Mouse (Mus musculus): ENCODE data around the gene Exoc2. TPM values are rescaled to one million over a fixed set of nuclear protein-coding genes. Genes with fewer than 3 reads are reported as not detected.

Gene Exoc2
- polyA plus RNA-seq, 1 experiment: 12.6 TPM

DNA sequence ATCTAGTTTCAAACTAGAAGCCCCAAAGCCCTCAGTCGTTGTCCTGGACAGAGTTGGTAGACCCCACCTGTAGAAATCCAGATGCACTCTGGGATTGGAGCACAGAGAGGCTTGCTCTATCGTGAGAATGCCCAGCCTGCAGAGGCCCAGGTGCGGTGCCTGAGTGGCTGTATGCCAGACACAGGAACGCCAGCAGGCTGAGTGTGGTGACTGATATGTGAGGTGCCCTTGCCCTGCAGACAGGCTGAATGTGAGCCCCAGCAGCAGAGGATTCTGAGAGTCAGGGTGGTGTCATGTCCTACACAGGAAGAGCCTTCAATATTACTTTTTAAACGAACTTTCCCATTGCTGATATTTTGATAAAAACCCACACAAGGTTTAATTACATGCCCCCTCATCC is 208.0 kb downstream of the Exoc2 start:
- Histone ChIP-seq H3ac (ENCODE audit: control insufficient read depth, insufficient read length) (no peak overlapping the region), H3K36me3 (ENCODE audit: control insufficient read depth, insufficient read depth) (no peaks in the 10 kb centered on the region), H3K4me2 (ENCODE audit: low read depth) (no peak overlapping the region), H3K27me3 (ENCODE audit: control insufficient read depth, insufficient read depth, insufficient read length) (no peaks in the 10 kb centered on the region), H3K4me3 (no peak overlapping the region), H3K79me2 (ENCODE audit: control insufficient read depth, insufficient read depth) (no peaks in the 10 kb centered on the region)
- TF ChIP-seq MYOG (IDR thresholded peaks at IDR 0.05; ENCODE audit: control insufficient read depth in 1 of 3, insufficient read depth in 1 of 3, insufficient read length in 2 of 3, low read depth in 2 of 3) (no peak), USF1 (IDR thresholded peaks at IDR 0.05; ENCODE audit: low read depth) (no peak), MYOD1 (IDR thresholded peaks at IDR 0.05; ENCODE audit: control insufficient read depth in 1 of 3, insufficient read length in 2 of 3, low read depth in 2 of 3) (no peak), TCF3 (IDR thresholded peaks at IDR 0.05; ENCODE audit: insufficient read length, low read depth) (no peak), TCF12 (IDR thresholded peaks at IDR 0.05; ENCODE audit: insufficient read depth, poor library complexity, severe bottlenecking) (no peak), SRF (IDR thresholded peaks at IDR 0.05; ENCODE audit: control insufficient read depth, insufficient read length, low read depth) (no peak), REST (IDR thresholded peaks at IDR 0.05; ENCODE audit: insufficient read depth, insufficient read length) (no peak), POLR2AphosphoS2 (IDR thresholded peaks at IDR 0.05; ENCODE audit: insufficient read length, low read depth) (no peak), POLR2A (IDR thresholded peaks at IDR 0.05; ENCODE audit: insufficient read length, low read depth) (no peak), MAX (IDR thresholded peaks at IDR 0.05; ENCODE audit: low read depth) (no peak), CEBPB (IDR thresholded peaks at IDR 0.05; ENCODE audit: insufficient read depth, poor library complexity, severe bottlenecking) (no peak), E2F4 (IDR thresholded peaks at IDR 0.05; ENCODE audit: insufficient read depth) (no peak)

DNA sequence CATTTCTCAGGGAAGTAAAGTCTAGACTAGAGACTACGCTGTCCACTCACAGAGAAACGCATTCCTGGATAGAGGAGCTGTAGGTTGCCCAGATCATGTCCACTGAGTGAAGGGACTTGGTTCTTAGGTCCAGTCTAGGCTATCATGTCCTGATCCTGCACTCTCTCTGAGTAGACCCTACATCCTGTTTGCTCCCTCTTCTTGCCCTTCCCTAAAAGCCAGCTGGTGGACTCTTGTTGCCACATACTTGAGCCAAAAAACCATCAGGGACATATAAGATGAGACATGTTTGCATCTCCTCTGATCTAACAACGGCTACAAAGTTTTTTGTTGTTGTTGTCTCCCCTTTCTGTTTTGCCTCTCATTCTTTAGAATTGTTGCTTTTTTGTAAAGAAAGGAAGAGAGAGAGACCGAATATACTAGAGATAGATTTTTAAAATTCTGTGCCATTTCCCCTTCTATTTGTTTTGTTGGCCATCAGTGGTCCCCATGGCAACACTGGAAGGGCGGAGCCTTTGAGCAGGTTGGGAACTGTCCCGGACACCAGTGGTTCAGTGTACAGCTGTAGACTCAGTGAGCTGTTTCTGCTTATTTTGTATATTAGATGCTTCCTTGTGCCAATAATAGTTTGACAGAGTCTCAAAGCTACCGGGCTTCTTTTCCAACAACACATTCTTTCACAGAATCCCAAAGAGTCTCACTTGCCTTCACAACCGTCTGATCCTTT is 209.7 kb downstream of the Exoc2 start:
- Histone ChIP-seq H3ac (ENCODE audit: control insufficient read depth, insufficient read length) (no peak overlapping the region), H3K4me2 (ENCODE audit: low read depth) (no peak overlapping the region), H3K4me3 (no peak overlapping the region), H3K79me2 (ENCODE audit: control insufficient read depth, insufficient read depth) (no peaks in the 10 kb centered on the region), H3K36me3 (ENCODE audit: control insufficient read depth, insufficient read depth) (no peaks in the 10 kb centered on the region), H3K27me3 (ENCODE audit: control insufficient read depth, insufficient read depth, insufficient read length) (no peaks in the 10 kb centered on the region)
- TF ChIP-seq E2F4 (IDR thresholded peaks at IDR 0.05; ENCODE audit: insufficient read depth) (no peak), REST (IDR thresholded peaks at IDR 0.05; ENCODE audit: insufficient read depth, insufficient read length) (no peak), TCF3 (IDR thresholded peaks at IDR 0.05; ENCODE audit: insufficient read length, low read depth) (no peak), CEBPB (IDR thresholded peaks at IDR 0.05; ENCODE audit: insufficient read depth, poor library complexity, severe bottlenecking) (no peak), MYOD1 (IDR thresholded peaks at IDR 0.05; ENCODE audit: control insufficient read depth in 1 of 3, insufficient read length in 2 of 3, low read depth in 2 of 3) (no peak), POLR2AphosphoS2 (IDR thresholded peaks at IDR 0.05; ENCODE audit: insufficient read length, low read depth) (no peak), POLR2A (IDR thresholded peaks at IDR 0.05; ENCODE audit: insufficient read length, low read depth) (no peak), SRF (IDR thresholded peaks at IDR 0.05; ENCODE audit: control insufficient read depth, insufficient read length, low read depth) (no peak), MAX (IDR thresholded peaks at IDR 0.05; ENCODE audit: low read depth) (no peak), TCF12 (IDR thresholded peaks at IDR 0.05; ENCODE audit: insufficient read depth, poor library complexity, severe bottlenecking) (no peak), MYOG (IDR thresholded peaks at IDR 0.05; ENCODE audit: control insufficient read depth in 1 of 3, insufficient read depth in 1 of 3, insufficient read length in 2 of 3, low read depth in 2 of 3) (no peak), USF1 (IDR thresholded peaks at IDR 0.05; ENCODE audit: low read depth) (no peak)

Other genes starting within 250 kb of the Exoc2 start
- gene Irf4, start 224.9 kb downstream of the Exoc2 start, polyA plus RNA-seq (2012; fragmentation: generic; extraction: Trizol): 0.01 TPM
- not detected for gene Hus1b, start 26.3 kb downstream of the Exoc2 start, polyA plus RNA-seq (2012; fragmentation: generic; extraction: Trizol)
- gene Gm5447, start 111 bp upstream of the Exoc2 start, polyA plus RNA-seq (2012; fragmentation: generic; extraction: Trizol): not detected